Mouse (Mus musculus): ENCODE data around the gene Hist1h2bb. TPM values are rescaled to one million over a fixed set of nuclear protein-coding genes. Genes with fewer than 3 reads are reported as not detected.

The Hist1h2bb gene
- total RNA-seq (2023): 15.1 TPM

GRCm38 (mm10) chr13:23746201-23747080 is at the start of gene Hist1h2bb:
Gene Hist1h2bb (plus strand): TSS chr13:23746734.

GRCm38 (mm10) chr13:23698300-23698693 is 48.2 kb upstream of the Hist1h2bb start, which contains the start of gene Hist1h4c:
Gene Hist1h4c (minus strand): TSS chr13:23698454.

GRCm38 (mm10) chr13:23710374-23711089 is 36.0 kb upstream of the Hist1h2bb start, which contains the start of gene Hfe:
Gene Hfe (minus strand): TSS chr13:23710854.

GRCm38 (mm10) chr13:23738677-23739068 is 7.9 kb upstream of the Hist1h2bb start, which contains the start of gene Hist1h1c:
Gene Hist1h1c (plus strand): TSS chr13:23738808.

GRCm38 (mm10) chr13:23745381-23746161 is 963 bp upstream of the Hist1h2bb start, which contains the start of gene Hist1h3c:
Gene Hist1h3c (minus strand): TSS chr13:23745602.

GRCm38 (mm10) chr13:23750839-23751477 is 4.4 kb downstream of the Hist1h2bb start, which contains the start of gene Hist1h2ab:
Gene Hist1h2ab (plus strand): TSS chr13:23751126.

GRCm38 (mm10) chr13:23752067-23752741 is 5.7 kb downstream of the Hist1h2bb start, which contains the start of gene Hist1h3b:
Gene Hist1h3b (plus strand): TSS chr13:23752267.

GRCm38 (mm10) chr13:23756790-23757189 is 10.3 kb downstream of the Hist1h2bb start, which contains the start of gene Hist1h4b:
Gene Hist1h4b (plus strand): TSS chr13:23757013.

GRCm38 (mm10) chr13:23760972-23761864 is 14.7 kb downstream of the Hist1h2bb start, which contains the start of gene Hist1h4a:
Gene Hist1h4a (minus strand): TSS chr13:23761230.

GRCm38 (mm10) chr13:23761871-23762821 is 15.6 kb downstream of the Hist1h2bb start, which contains the start of gene Hist1h3a:
Gene Hist1h3a (minus strand): TSS chr13:23762386.

GRCm38 (mm10) chr13:23763586-23764323 is 17.2 kb downstream of the Hist1h2bb start, which contains the start of gene Hist1h1a:
Gene Hist1h1a (plus strand): TSS chr13:23763666.

GRCm38 (mm10) chr13:23769613-23770012 is 23.1 kb downstream of the Hist1h2bb start, which contains the start of gene Trim38:
Gene Trim38 (plus strand): TSS chr13:23769913.

Other genes starting within 250 kb of the Hist1h2bb start
- 235 TPM for gene Hist1h4h, start 215.7 kb upstream of the Hist1h2bb start, total RNA-seq (2023)
- gene Hist1h2af, start 212.8 kb upstream of the Hist1h2bb start, total RNA-seq (2023): 10.3 TPM
- 2.5 TPM for gene Hist1h3g, start 211.3 kb upstream of the Hist1h2bb start, total RNA-seq (2023)
- 3.6 TPM for gene Hist1h2bh, start 203.3 kb upstream of the Hist1h2bb start, total RNA-seq (2023)
- gene Hist1h3f, start 202.7 kb upstream of the Hist1h2bb start, total RNA-seq (2023): 57.2 TPM
- 35.5 TPM for gene Hist1h4f, start 195.1 kb upstream of the Hist1h2bb start, total RNA-seq (2023)
- gene Hist1h1d, start 193.5 kb upstream of the Hist1h2bb start, total RNA-seq (2023): 8.0 TPM
- gene Hist1h3e, start 184.4 kb upstream of the Hist1h2bb start, total RNA-seq (2023): 113 TPM
- 10.3 TPM for gene Hist1h2ae, start 175.5 kb upstream of the Hist1h2bb start, total RNA-seq (2023)
- gene Hist1h2bg, start 175.3 kb upstream of the Hist1h2bb start, total RNA-seq (2023): 137 TPM
- 88.7 TPM for gene Hist1h2bf, start 172.5 kb upstream of the Hist1h2bb start, total RNA-seq (2023)
- gene Hist1h2ad, start 172.4 kb upstream of the Hist1h2bb start, total RNA-seq (2023): 2.5 TPM
- gene Hist1h3d, start 171.0 kb upstream of the Hist1h2bb start, total RNA-seq (2023): 2.8 TPM
- gene Hist1h4d, start 165.1 kb upstream of the Hist1h2bb start, total RNA-seq (2023): 122 TPM
- 14.7 TPM for gene Hist1h2be, start 125.6 kb upstream of the Hist1h2bb start, total RNA-seq (2023)
- gene Hist1h1e, start 124.2 kb upstream of the Hist1h2bb start, total RNA-seq (2023): 187 TPM
- 6.8 TPM for gene Hist1h2ac, start 62.8 kb upstream of the Hist1h2bb start, total RNA-seq (2023)
- 7.9 TPM for gene Hist1h2bc, start 62.5 kb upstream of the Hist1h2bb start, total RNA-seq (2023)
- gene Hist1h1t, start 50.9 kb upstream of the Hist1h2bb start, total RNA-seq (2023): not detected
- gene Hist1h4c, start 48.3 kb upstream of the Hist1h2bb start, total RNA-seq (2023): 147 TPM
- gene Hfe, start 35.9 kb upstream of the Hist1h2bb start, total RNA-seq (2023): 2.7 TPM
- gene Hist1h1c, start 7.9 kb upstream of the Hist1h2bb start, total RNA-seq (2023): 839 TPM
- gene Hist1h3c, start 1.1 kb upstream of the Hist1h2bb start, total RNA-seq (2023): 4.1 TPM
- 16.9 TPM for gene Hist1h2ab, start 4.4 kb downstream of the Hist1h2bb start, total RNA-seq (2023)
- 17.1 TPM for gene Hist1h3b, start 5.5 kb downstream of the Hist1h2bb start, total RNA-seq (2023)
- 49.5 TPM for gene Hist1h4b, start 10.3 kb downstream of the Hist1h2bb start, total RNA-seq (2023)
- gene Hist1h4a, start 14.5 kb downstream of the Hist1h2bb start, total RNA-seq (2023): 122 TPM
- gene Hist1h3a, start 15.7 kb downstream of the Hist1h2bb start, total RNA-seq (2023): 170 TPM
- 23.5 TPM for gene Hist1h1a, start 16.9 kb downstream of the Hist1h2bb start, total RNA-seq (2023)
- not detected for gene Trim38, start 23.2 kb downstream of the Hist1h2bb start, total RNA-seq (2023)
- not detected for gene Slc17a2, start 60.3 kb downstream of the Hist1h2bb start, total RNA-seq (2023)
- gene Slc17a3, start 92.7 kb downstream of the Hist1h2bb start, total RNA-seq (2023): not detected
- gene Slc17a1, start 121.0 kb downstream of the Hist1h2bb start, total RNA-seq (2023): not detected
- gene Slc17a4, start 168.3 kb downstream of the Hist1h2bb start, total RNA-seq (2023): not detected
- gene Hist1h2ba, start 187.4 kb downstream of the Hist1h2bb start, total RNA-seq (2023): not detected
- not detected for gene Hist1h2aa, start 187.7 kb downstream of the Hist1h2bb start, total RNA-seq (2023)
- not detected for gene Scgn, start 244.5 kb downstream of the Hist1h2bb start, total RNA-seq (2023)